Mouse (Mus musculus): Measurements from ENCODE around the gene Usf1. TPM values are rescaled to one million over a fixed set of nuclear protein-coding genes. Genes with fewer than 3 reads are reported as not detected.

The Usf1 gene
- polyA plus RNA-seq, 1 experiment from 2014 or later: 124 TPM

DNA sequence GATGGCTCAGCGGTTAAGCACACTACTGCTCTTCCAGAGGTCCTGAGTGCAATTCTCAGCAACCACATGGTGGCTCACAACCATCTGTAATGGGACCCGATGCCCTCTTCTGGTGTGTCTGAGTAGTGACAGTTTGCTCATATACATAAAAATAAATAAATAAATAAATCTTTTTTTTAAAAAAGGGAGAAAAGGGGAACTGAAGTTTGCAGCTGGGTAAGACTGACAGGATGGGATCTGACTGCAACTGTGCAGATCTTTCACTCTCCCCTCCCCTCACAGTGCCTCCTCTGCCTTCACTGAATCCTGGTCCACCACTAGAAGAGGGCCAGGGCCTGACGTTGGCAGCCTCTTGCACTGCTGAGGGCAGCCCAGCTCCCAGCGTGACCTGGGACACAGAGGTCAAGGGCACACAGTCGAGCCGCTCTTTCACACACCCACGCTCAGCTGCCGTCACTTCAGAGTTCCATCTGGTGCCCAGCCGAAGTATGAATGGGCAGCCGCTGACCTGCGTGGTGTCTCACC is 29.0 kb upstream of the Usf1 start:
- Histone ChIP-seq H3K27me3 (ENCODE audit: control insufficient read depth, insufficient read depth, low read length) (peaks cover 8% of the 10 kb centered on the region), H3K27ac (replicated peaks; ENCODE audit: low read depth, low read length) (no peak overlapping the region), H3K4me2 (ENCODE audit: low read depth, severe bottlenecking) (no peak overlapping the region), H3K36me3 (ENCODE audit: control insufficient read depth, insufficient read depth, low read length) (no peaks in the 10 kb centered on the region), H3K4me3 (ENCODE audit: low read depth, low read length) (no peak overlapping the region), H3K4me1 (ENCODE audit: control insufficient read depth, insufficient read depth, low read length) (no peaks in the 10 kb centered on the region), H3K9me3 (ENCODE audit: control insufficient read depth, low read length) (no peaks in the 10 kb centered on the region), H3K9ac (ENCODE audit: low read length) (no peak overlapping the region)
- 84% methylated on average over 11 of the region's 11 CpGs for WGBS
- DNase-seq (ENCODE audit: low spot score) (no peak), ATAC-seq (ENCODE audit: insufficient number of reproducible peaks, low FRiP score, low TSS enrichment, low read depth) (no peak)

DNA sequence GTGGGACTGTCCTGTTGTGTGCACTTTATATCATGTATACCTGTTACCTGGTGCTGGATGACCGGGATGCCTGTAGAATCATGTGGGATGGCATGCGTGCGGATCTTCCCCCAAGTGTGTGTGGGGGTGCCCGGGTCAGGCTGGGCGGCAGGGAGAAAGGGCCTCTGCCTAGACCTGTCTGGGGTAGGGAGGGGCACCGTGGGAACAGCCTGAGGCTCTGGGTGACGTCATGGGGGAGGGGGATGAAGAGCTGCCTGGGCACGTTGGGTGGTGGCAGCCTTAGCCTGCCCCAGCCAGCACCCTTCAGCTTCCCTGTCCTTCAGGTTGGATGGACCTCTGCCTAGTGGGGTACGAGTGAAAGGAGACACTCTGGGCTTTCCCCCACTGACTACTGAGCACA is 26.8 kb upstream of the Usf1 start:
- no peaks in the 10 kb centered on the region for H3K9me3 ChIP-seq (ENCODE audit: control insufficient read depth, low read length)
- no peak overlapping the region for H3K9ac ChIP-seq (ENCODE audit: low read length)
- WGBS: 60% methylated on average over 9 of the region's 9 CpGs
- no peaks in the 10 kb centered on the region for H3K36me3 ChIP-seq (ENCODE audit: control insufficient read depth, insufficient read depth, low read length)
- no peaks in the 10 kb centered on the region for H3K4me1 ChIP-seq (ENCODE audit: control insufficient read depth, insufficient read depth, low read length)
- H3K27ac ChIP-seq (replicated peaks; ENCODE audit: low read depth, low read length): no peak overlapping the region
- peaks cover 8% of the 10 kb centered on the region for H3K27me3 ChIP-seq (ENCODE audit: control insufficient read depth, insufficient read depth, low read length)
- peak; percentile 42 for DNase-seq (ENCODE audit: low spot score)
- no peak for ATAC-seq (ENCODE audit: insufficient number of reproducible peaks, low FRiP score, low TSS enrichment, low read depth)
- no peak overlapping the region for H3K4me3 ChIP-seq (ENCODE audit: low read depth, low read length)
- no peak overlapping the region for H3K4me2 ChIP-seq (ENCODE audit: low read depth, severe bottlenecking)

DNA sequence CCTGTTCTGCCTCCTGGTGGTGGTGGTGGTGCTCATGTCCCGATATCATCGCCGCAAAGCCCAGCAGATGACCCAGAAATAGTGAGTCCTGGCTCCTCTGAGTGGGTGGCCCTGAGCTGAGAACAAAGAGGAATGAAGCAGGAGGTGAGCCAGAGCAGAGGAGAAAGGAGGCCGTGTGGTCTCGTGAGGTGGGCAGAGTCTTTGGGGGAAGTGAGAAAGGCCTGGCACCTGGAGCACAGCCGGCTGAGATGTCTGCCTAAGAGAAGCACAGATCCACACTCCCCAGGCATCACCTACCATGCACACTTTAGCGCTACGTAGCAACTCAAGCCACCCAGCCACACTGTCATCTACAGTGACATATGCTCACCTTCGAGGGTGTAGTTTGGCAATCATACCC is 25.9 kb upstream of the Usf1 start:
- Histone ChIP-seq H3K9me3 (ENCODE audit: control insufficient read depth, low read length) (no peaks in the 10 kb centered on the region), H3K4me2 (ENCODE audit: low read depth, severe bottlenecking) (no peak overlapping the region), H3K27ac (replicated peaks; ENCODE audit: low read depth, low read length) (no peak overlapping the region), H3K4me1 (ENCODE audit: control insufficient read depth, insufficient read depth, low read length) (peaks cover 1% of the 10 kb centered on the region; the same call in 1 of the 2 replicates), H3K9ac (ENCODE audit: low read length) (no peak overlapping the region), H3K36me3 (ENCODE audit: control insufficient read depth, insufficient read depth, low read length) (no peaks in the 10 kb centered on the region), H3K27me3 (ENCODE audit: control insufficient read depth, insufficient read depth, low read length) (peaks cover 2% of the 10 kb centered on the region; the same call in 1 of the 2 replicates), H3K4me3 (ENCODE audit: low read depth, low read length) (no peak overlapping the region)
- 69% methylated on average over 9 of the region's 9 CpGs for WGBS
- ATAC-seq (ENCODE audit: insufficient number of reproducible peaks, low FRiP score, low TSS enrichment, low read depth) (no peak), DNase-seq (ENCODE audit: low spot score) (no peak)

DNA sequence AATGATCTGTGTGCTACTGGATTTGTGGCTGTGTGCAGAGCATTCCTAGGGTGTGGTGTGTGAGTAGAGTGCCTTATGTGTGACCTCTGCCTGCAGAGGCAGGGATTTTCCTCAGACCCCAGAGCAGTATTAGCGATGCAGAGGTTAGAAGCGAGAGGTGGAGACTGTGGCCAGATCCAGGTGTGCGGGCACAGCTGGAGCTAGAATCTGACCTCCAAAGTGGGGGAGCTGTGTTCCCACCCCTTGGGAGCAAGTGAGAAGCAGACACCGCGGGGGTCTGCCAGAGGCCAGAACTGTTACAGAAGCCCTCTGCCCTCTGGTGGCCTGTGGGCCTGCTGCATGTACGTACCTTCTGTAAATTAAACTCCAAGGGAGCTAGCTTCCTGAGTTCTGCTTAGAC is 24.0 kb upstream of the Usf1 start:
- H3K27ac ChIP-seq (replicated peaks; ENCODE audit: low read depth, low read length): no peak overlapping the region
- no peaks in the 10 kb centered on the region for H3K9me3 ChIP-seq (ENCODE audit: control insufficient read depth, low read length)
- 0 out of 2 replicates have a peak, but pooled peaks have one; percentile 66 for ATAC-seq (ENCODE audit: insufficient number of reproducible peaks, low FRiP score, low TSS enrichment, low read depth)
- H3K9ac ChIP-seq (ENCODE audit: low read length): no peak overlapping the region
- whole genome bisulfite sequencing: 15% methylated on average over 6 of the region's 6 CpGs
- no peaks in the 10 kb centered on the region for H3K27me3 ChIP-seq (ENCODE audit: control insufficient read depth, insufficient read depth, low read length)
- peak; percentile 70 for DNase-seq (ENCODE audit: low spot score)
- no peak overlapping the region for H3K4me3 ChIP-seq (ENCODE audit: low read depth, low read length)
- peaks cover 3% of the 10 kb centered on the region; the same call in 1 of the 2 replicates for H3K4me1 ChIP-seq (ENCODE audit: control insufficient read depth, insufficient read depth, low read length)
- no peak overlapping the region for H3K4me2 ChIP-seq (ENCODE audit: low read depth, severe bottlenecking)
- no peaks in the 10 kb centered on the region for H3K36me3 ChIP-seq (ENCODE audit: control insufficient read depth, insufficient read depth, low read length)

DNA sequence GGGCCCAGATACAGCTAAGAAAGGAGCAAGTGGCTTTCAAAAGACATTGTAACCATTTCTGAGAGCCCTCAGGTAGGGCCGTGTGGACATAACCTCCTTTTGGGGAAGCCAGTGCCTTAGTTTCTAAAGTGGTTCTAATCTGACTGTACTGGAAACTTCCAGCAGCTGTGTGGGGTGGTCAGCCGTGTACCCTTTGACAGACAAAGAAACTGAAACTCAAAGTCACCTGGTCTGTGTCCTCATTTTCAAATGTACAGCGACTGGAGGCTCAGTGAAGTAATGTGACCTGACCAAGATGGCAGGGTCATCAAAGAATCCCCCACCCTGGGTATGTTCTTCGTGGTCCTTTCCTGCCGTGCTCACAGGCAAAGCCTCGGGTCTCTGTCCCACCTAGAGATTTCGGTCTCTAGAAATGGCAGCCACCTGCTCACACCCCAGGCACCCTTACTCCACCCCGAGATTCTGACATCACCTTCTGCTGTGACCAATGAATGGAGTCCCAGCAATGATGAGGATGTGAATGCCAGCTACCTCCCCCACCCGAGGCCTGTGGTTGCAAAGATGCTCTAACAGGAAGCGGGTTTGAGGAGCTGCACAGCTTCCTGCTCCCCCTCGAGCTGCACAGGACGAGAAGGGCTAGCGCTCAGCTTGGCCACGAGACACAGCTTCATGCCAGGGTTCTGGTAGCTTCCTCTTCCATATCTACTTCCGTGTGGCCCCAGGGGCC is 22.6 kb upstream of the Usf1 start, which contains the start of gene Arhgap30:
Arhgap30 (plus strand) TSS at position 579 of the 727 bp plus-strand sequence.
- ATAC-seq (ENCODE audit: insufficient number of reproducible peaks, low FRiP score, low TSS enrichment, low read depth) (no peak), DNase-seq (ENCODE audit: low spot score) (no peak)
- Histone ChIP-seq H3K27ac (replicated peaks; ENCODE audit: low read depth, low read length) (no peak within 1 kb of the TSS), H3K4me1 (ENCODE audit: control insufficient read depth, insufficient read depth, low read length) (peaks cover 3% of the 10 kb centered on the region; the same call in 1 of the 2 replicates), H3K9ac (ENCODE audit: low read length) (no peak within 1 kb of the TSS), H3K4me3 (ENCODE audit: low read depth, low read length) (no peak within 1 kb of the TSS), H3K9me3 (ENCODE audit: control insufficient read depth, low read length) (no peaks in the 10 kb centered on the region), H3K4me2 (ENCODE audit: low read depth, severe bottlenecking) (no peak within 1 kb of the TSS), H3K36me3 (ENCODE audit: control insufficient read depth, insufficient read depth, low read length) (no peaks in the 10 kb centered on the region), H3K27me3 (ENCODE audit: control insufficient read depth, insufficient read depth, low read length) (no peaks in the 10 kb centered on the region)
- WGBS: 82% methylated on average over 15 of the region's 15 CpGs

DNA sequence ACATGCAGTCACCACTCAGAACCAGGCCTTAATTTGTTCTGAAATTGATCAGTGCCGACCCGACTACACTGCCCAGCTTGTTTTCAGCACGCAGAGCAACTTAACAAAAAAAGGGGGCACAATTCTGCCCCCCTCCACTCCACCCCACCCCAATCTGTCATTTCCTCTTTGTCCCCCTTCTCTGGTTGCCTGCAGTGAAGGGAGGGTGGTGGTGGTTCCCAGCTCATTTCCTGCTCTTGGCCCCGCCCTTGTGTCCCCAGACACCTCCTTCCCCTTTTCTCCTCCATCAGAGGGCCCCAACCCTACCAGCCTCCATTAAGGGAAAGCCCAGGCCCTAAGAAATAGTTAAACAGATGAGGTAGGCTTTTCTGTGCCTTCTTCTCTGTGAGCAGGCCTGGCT is 21.0 kb upstream of the Usf1 start:
- H3K9me3 ChIP-seq (ENCODE audit: control insufficient read depth, low read length): no peaks in the 10 kb centered on the region
- DNase-seq (ENCODE audit: low spot score) (no peak), ATAC-seq (ENCODE audit: insufficient number of reproducible peaks, low FRiP score, low TSS enrichment, low read depth) (no peak)
- no peaks in the 10 kb centered on the region for H3K36me3 ChIP-seq (ENCODE audit: control insufficient read depth, insufficient read depth, low read length)
- no peak overlapping the region for H3K27ac ChIP-seq (replicated peaks; ENCODE audit: low read depth, low read length)
- no peak overlapping the region for H3K4me3 ChIP-seq (ENCODE audit: low read depth, low read length)
- H3K9ac ChIP-seq (ENCODE audit: low read length): no peak overlapping the region
- H3K4me2 ChIP-seq (ENCODE audit: low read depth, severe bottlenecking): no peak overlapping the region
- no peaks in the 10 kb centered on the region for H3K27me3 ChIP-seq (ENCODE audit: control insufficient read depth, insufficient read depth, low read length)
- peaks cover 3% of the 10 kb centered on the region; the same call in 1 of the 2 replicates for H3K4me1 ChIP-seq (ENCODE audit: control insufficient read depth, insufficient read depth, low read length)
- WGBS: 68% methylated on average over 4 of the region's 4 CpGs

DNA sequence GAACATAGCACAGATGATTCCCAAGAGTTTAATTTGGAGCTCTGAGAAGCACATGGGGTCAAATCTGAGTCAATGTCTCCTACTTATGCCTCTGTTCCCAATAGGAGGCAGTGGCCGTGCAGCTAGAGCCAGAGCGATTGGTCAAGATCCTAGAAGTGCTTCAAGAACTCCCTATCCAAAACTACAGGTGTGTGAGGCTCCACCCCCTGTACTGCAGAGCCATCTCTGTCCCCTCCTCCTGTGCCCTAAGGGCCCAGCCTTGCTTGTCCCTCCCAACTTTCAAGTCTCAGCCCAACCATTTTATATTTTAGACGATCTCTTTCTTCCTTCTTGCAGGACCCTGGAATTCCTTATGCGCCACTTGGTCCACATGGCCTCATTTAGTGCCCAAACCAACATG is 9.3 kb upstream of the Usf1 start:
- Histone ChIP-seq H3K4me2 (ENCODE audit: low read depth, severe bottlenecking) (no peak overlapping the region), H3K4me1 (ENCODE audit: control insufficient read depth, insufficient read depth, low read length) (no peaks in the 10 kb centered on the region), H3K9ac (ENCODE audit: low read length) (no peak overlapping the region), H3K36me3 (ENCODE audit: control insufficient read depth, insufficient read depth, low read length) (no peaks in the 10 kb centered on the region), H3K27ac (replicated peaks; ENCODE audit: low read depth, low read length) (no peak overlapping the region), H3K27me3 (ENCODE audit: control insufficient read depth, insufficient read depth, low read length) (no peaks in the 10 kb centered on the region), H3K4me3 (ENCODE audit: low read depth, low read length) (no peak overlapping the region), H3K9me3 (ENCODE audit: control insufficient read depth, low read length) (no peaks in the 10 kb centered on the region)
- ATAC-seq (ENCODE audit: insufficient number of reproducible peaks, low FRiP score, low TSS enrichment, low read depth): no peak
- no peak for DNase-seq (ENCODE audit: low spot score)
- WGBS: 80% methylated on average over 4 of the region's 4 CpGs

DNA sequence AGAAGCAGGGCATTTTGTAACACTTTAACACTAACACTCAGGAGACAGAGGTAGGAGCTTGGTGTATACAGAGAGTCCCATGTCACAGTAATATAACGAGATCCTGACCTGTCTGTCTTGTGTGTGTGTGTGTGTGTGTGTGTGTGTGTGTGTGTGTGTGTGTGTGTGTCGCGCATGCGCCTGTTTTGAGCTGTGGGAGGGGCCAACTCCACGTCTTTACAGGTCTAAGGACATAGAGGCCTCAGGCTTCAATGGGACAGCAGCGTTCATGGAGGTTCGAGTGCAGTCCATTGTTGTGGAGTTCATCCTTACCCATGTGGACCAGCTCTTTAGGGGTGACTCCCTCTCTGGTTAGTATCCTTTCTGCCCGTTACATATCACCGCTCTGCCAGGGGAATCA is 8.1 kb upstream of the Usf1 start:
- no peak overlapping the region for H3K9ac ChIP-seq (ENCODE audit: low read length)
- H3K4me2 ChIP-seq (ENCODE audit: low read depth, severe bottlenecking): no peak overlapping the region
- no peaks in the 10 kb centered on the region for H3K4me1 ChIP-seq (ENCODE audit: control insufficient read depth, insufficient read depth, low read length)
- no peaks in the 10 kb centered on the region for H3K36me3 ChIP-seq (ENCODE audit: control insufficient read depth, insufficient read depth, low read length)
- no peak overlapping the region for H3K27ac ChIP-seq (replicated peaks; ENCODE audit: low read depth, low read length)
- DNase-seq (ENCODE audit: low spot score) (no peak), ATAC-seq (ENCODE audit: insufficient number of reproducible peaks, low FRiP score, low TSS enrichment, low read depth) (no peak)
- WGBS: 74% methylated on average over 9 of the region's 9 CpGs
- H3K9me3 ChIP-seq (ENCODE audit: control insufficient read depth, low read length): no peaks in the 10 kb centered on the region
- H3K4me3 ChIP-seq (ENCODE audit: low read depth, low read length): no peak overlapping the region
- no peaks in the 10 kb centered on the region for H3K27me3 ChIP-seq (ENCODE audit: control insufficient read depth, insufficient read depth, low read length)
